Mouse (Mus musculus) mesoderm, embryonic 11.5 days (tissue): Measurements from ENCODE around the gene Rsph10b.

Experiments
- DNase-seq: peaks from one replicate; pipeline ENCODE4 v3.0.0-alpha.2; 2012; ENCODE audit warnings: low read depth, low spot score

The Rsph10b gene

GRCm38 (mm10) chr5:143933875-143934274 lies 1.0 kb downstream of the Rsph10b start:
- no peak for DNase-seq

- DNase-seq: no peak
Observed at GRCm38 (mm10) chr5:143936156-143936555, 3.3 kb downstream of the Rsph10b start.

GRCm38 (mm10) chr5:143941588-143941987 lies 8.8 kb downstream of the Rsph10b start:
- no peak for DNase-seq

GRCm38 (mm10) chr5:143943231-143944125 lies 10.6 kb downstream of the Rsph10b start:
- no peak for DNase-seq

GRCm38 (mm10) chr5:143948361-143948760 lies 15.5 kb downstream of the Rsph10b start:
- DNase-seq: no peak

GRCm38 (mm10) chr5:143950016-143950415 lies 17.2 kb downstream of the Rsph10b start:
- DNase-seq: no peak

GRCm38 (mm10) chr5:143957101-143957500 lies 24.3 kb downstream of the Rsph10b start:
- DNase-seq: no peak

GRCm38 (mm10) chr5:143959551-143959950 lies 26.7 kb downstream of the Rsph10b start:
- DNase-seq: no peak

GRCm38 (mm10) chr5:143961176-143961575 lies 28.3 kb downstream of the Rsph10b start:
- no peak for DNase-seq

- no peak for DNase-seq
Observed at GRCm38 (mm10) chr5:143965586-143966345, 32.9 kb downstream of the Rsph10b start.

GRCm38 (mm10) chr5:143966671-143967070 lies 33.8 kb downstream of the Rsph10b start:
- DNase-seq: no peak

GRCm38 (mm10) chr5:143972628-143973027 lies 39.8 kb downstream of the Rsph10b start:
- DNase-seq: no peak

GRCm38 (mm10) chr5:143974931-143975630 lies 42.2 kb downstream of the Rsph10b start:
- DNase-seq: peak; percentile 84

- no peak for DNase-seq
Observed at GRCm38 (mm10) chr5:143975631-143975933, 42.7 kb downstream of the Rsph10b start.

GRCm38 (mm10) chr5:143976232-143976631 lies 43.4 kb downstream of the Rsph10b start:
- no peak for DNase-seq

GRCm38 (mm10) chr5:143976726-143977431 lies 44.0 kb downstream of the Rsph10b start:
- no peak for DNase-seq

GRCm38 (mm10) chr5:143980858-143981257 lies 48.0 kb downstream of the Rsph10b start:
- peak; percentile 39 for DNase-seq

GRCm38 (mm10) chr5:143982361-143982760 lies 49.5 kb downstream of the Rsph10b start:
- no peak for DNase-seq

GRCm38 (mm10) chr5:143985381-143985780 lies 52.5 kb downstream of the Rsph10b start:
- DNase-seq: no peak

- no peak for DNase-seq
Observed at GRCm38 (mm10) chr5:143987596-143987995, 54.8 kb downstream of the Rsph10b start.

GRCm38 (mm10) chr5:143989046-143989445 lies 56.2 kb downstream of the Rsph10b start:
- no peak for DNase-seq

- DNase-seq: no peak
Observed at GRCm38 (mm10) chr5:143990086-143990485, 57.3 kb downstream of the Rsph10b start.
